Mouse (Mus musculus): ENCODE results near the gene Mmachc. TPM values are rescaled to one million over a fixed set of nuclear protein-coding genes. Genes with fewer than 3 reads are reported as not detected.

Mmachc gene
- 17.2 TPM for polyA plus RNA-seq (2012; fragmentation: generic; extraction: Trizol)

GRCm38 (mm10) chr4:116708201-116708764 is at the start of gene Mmachc, which contains the start of gene Ccdc163:
TSS of gene Mmachc (minus strand) at chr4:116708406.
TSS of gene Ccdc163 (plus strand) at chr4:116708509.
- H3ac ChIP-seq (ENCODE audit: control insufficient read depth, insufficient read length), result no peak within 1 kb of the TSS
- no peaks in the 10 kb centered on the region for H3K79me2 ChIP-seq (ENCODE audit: control insufficient read depth, insufficient read depth)

GRCm38 (mm10) chr4:116749750-116750149 is 41.5 kb upstream of the Mmachc start:
- Histone ChIP-seq H3K4me3 (no peak overlapping the region), H3ac (ENCODE audit: control insufficient read depth, insufficient read length) (no peak overlapping the region), H3K4me2 (ENCODE audit: low read depth) (peak overlapping the region; percentile 42), H3K27me3 (ENCODE audit: control insufficient read depth, insufficient read depth, insufficient read length) (no peaks in the 10 kb centered on the region), H3K79me2 (ENCODE audit: control insufficient read depth, insufficient read depth) (no peaks in the 10 kb centered on the region), H3K36me3 (ENCODE audit: control insufficient read depth, insufficient read depth) (no peaks in the 10 kb centered on the region)
- peak; percentile 2 for TF ChIP-seq USF1 (IDR thresholded peaks at IDR 0.05; ENCODE audit: low read depth)
- no peak for TF ChIP-seq MAX (IDR thresholded peaks at IDR 0.05; ENCODE audit: low read depth)
- TF ChIP-seq TCF12 (IDR thresholded peaks at IDR 0.05; ENCODE audit: insufficient read depth, poor library complexity, severe bottlenecking), result no peak
- no peak for TF ChIP-seq SRF (IDR thresholded peaks at IDR 0.05; ENCODE audit: control insufficient read depth, insufficient read length, low read depth)
- TF ChIP-seq MYOG (IDR thresholded peaks at IDR 0.05; ENCODE audit: control insufficient read depth in 1 of 3, insufficient read depth in 1 of 3, insufficient read length in 2 of 3, low read depth in 2 of 3), result no peak

More at GRCm38 (mm10) chr4:116708201-116708764, at the start of gene Mmachc, which contains the start of gene Ccdc163:
- TF ChIP-seq REST (IDR thresholded peaks at IDR 0.05; ENCODE audit: insufficient read depth, insufficient read length), result no peak
- TF ChIP-seq TCF12 (IDR thresholded peaks at IDR 0.05; ENCODE audit: insufficient read depth, poor library complexity, severe bottlenecking), result no peak
- TF ChIP-seq MYOD1 (IDR thresholded peaks at IDR 0.05; ENCODE audit: control insufficient read depth in 1 of 3, insufficient read length in 2 of 3, low read depth in 2 of 3), result no peak
- TF ChIP-seq POLR2AphosphoS2 (IDR thresholded peaks at IDR 0.05; ENCODE audit: insufficient read length, low read depth), result peak; percentile 3
- TF ChIP-seq MYOG (IDR thresholded peaks at IDR 0.05; ENCODE audit: control insufficient read depth in 1 of 3, insufficient read depth in 1 of 3, insufficient read length in 2 of 3, low read depth in 2 of 3), result no peak
- TF ChIP-seq POLR2A (IDR thresholded peaks at IDR 0.05; ENCODE audit: insufficient read length, low read depth), result peak; percentile 63
- no peak for TF ChIP-seq TCF3 (IDR thresholded peaks at IDR 0.05; ENCODE audit: insufficient read length, low read depth)
- TF ChIP-seq E2F4 (IDR thresholded peaks at IDR 0.05; ENCODE audit: insufficient read depth), result peak; percentile 87
- no peak for TF ChIP-seq USF1 (IDR thresholded peaks at IDR 0.05; ENCODE audit: low read depth)
- no peak for TF ChIP-seq CEBPB (IDR thresholded peaks at IDR 0.05; ENCODE audit: insufficient read depth, poor library complexity, severe bottlenecking)
- peak; percentile 8 for TF ChIP-seq MAX (IDR thresholded peaks at IDR 0.05; ENCODE audit: low read depth)
- peak; percentile 56 for TF ChIP-seq SRF (IDR thresholded peaks at IDR 0.05; ENCODE audit: control insufficient read depth, insufficient read length, low read depth)
- Histone ChIP-seq H3K36me3 (ENCODE audit: control insufficient read depth, insufficient read depth) (no peaks in the 10 kb centered on the region), H3K4me3 (peak within 1 kb of the TSS; percentile 34), H3K27me3 (ENCODE audit: control insufficient read depth, insufficient read depth, insufficient read length) (no peaks in the 10 kb centered on the region), H3K4me2 (ENCODE audit: low read depth) (peak within 1 kb of the TSS; percentile 93)

GRCm38 (mm10) chr4:116738972-116739751 is 31.0 kb upstream of the Mmachc start:
- Histone ChIP-seq H3K4me3 (no peak overlapping the region), H3K27me3 (ENCODE audit: control insufficient read depth, insufficient read depth, insufficient read length) (no peaks in the 10 kb centered on the region), H3K79me2 (ENCODE audit: control insufficient read depth, insufficient read depth) (no peaks in the 10 kb centered on the region), H3K4me2 (ENCODE audit: low read depth) (no peak overlapping the region), H3ac (ENCODE audit: control insufficient read depth, insufficient read length) (no peak overlapping the region), H3K36me3 (ENCODE audit: control insufficient read depth, insufficient read depth) (peaks cover 2% of the 10 kb centered on the region)
- TF ChIP-seq POLR2AphosphoS2 (IDR thresholded peaks at IDR 0.05; ENCODE audit: insufficient read length, low read depth), result no peak
- TF ChIP-seq MYOG (IDR thresholded peaks at IDR 0.05; ENCODE audit: control insufficient read depth in 1 of 3, insufficient read depth in 1 of 3, insufficient read length in 2 of 3, low read depth in 2 of 3), result no peak
- TF ChIP-seq SRF (IDR thresholded peaks at IDR 0.05; ENCODE audit: control insufficient read depth, insufficient read length, low read depth), result no peak

GRCm38 (mm10) chr4:116734996-116735395 is 26.8 kb upstream of the Mmachc start:
- H3K79me2 ChIP-seq (ENCODE audit: control insufficient read depth, insufficient read depth), result no peaks in the 10 kb centered on the region
- H3K4me3 ChIP-seq, result no peak overlapping the region
- peaks cover 2% of the 10 kb centered on the region for H3K36me3 ChIP-seq (ENCODE audit: control insufficient read depth, insufficient read depth)
- H3K4me2 ChIP-seq (ENCODE audit: low read depth), result no peak overlapping the region
- TF ChIP-seq POLR2AphosphoS2 (IDR thresholded peaks at IDR 0.05; ENCODE audit: insufficient read length, low read depth), result no peak
- no peak for TF ChIP-seq CEBPB (IDR thresholded peaks at IDR 0.05; ENCODE audit: insufficient read depth, poor library complexity, severe bottlenecking)
- TF ChIP-seq SRF (IDR thresholded peaks at IDR 0.05; ENCODE audit: control insufficient read depth, insufficient read length, low read depth), result no peak
- TF ChIP-seq USF1 (IDR thresholded peaks at IDR 0.05; ENCODE audit: low read depth), result no peak
- TF ChIP-seq POLR2A (IDR thresholded peaks at IDR 0.05; ENCODE audit: insufficient read length, low read depth), result no peak
- TF ChIP-seq MYOD1 (IDR thresholded peaks at IDR 0.05; ENCODE audit: control insufficient read depth in 1 of 3, insufficient read length in 2 of 3, low read depth in 2 of 3), result no peak
- no peak for TF ChIP-seq TCF3 (IDR thresholded peaks at IDR 0.05; ENCODE audit: insufficient read length, low read depth)
- TF ChIP-seq E2F4 (IDR thresholded peaks at IDR 0.05; ENCODE audit: insufficient read depth), result no peak
- TF ChIP-seq MYOG (IDR thresholded peaks at IDR 0.05; ENCODE audit: control insufficient read depth in 1 of 3, insufficient read depth in 1 of 3, insufficient read length in 2 of 3, low read depth in 2 of 3), result no peak
- TF ChIP-seq TCF12 (IDR thresholded peaks at IDR 0.05; ENCODE audit: insufficient read depth, poor library complexity, severe bottlenecking), result no peak
- no peak for TF ChIP-seq REST (IDR thresholded peaks at IDR 0.05; ENCODE audit: insufficient read depth, insufficient read length)
- no peak for TF ChIP-seq MAX (IDR thresholded peaks at IDR 0.05; ENCODE audit: low read depth)
- no peak overlapping the region for H3ac ChIP-seq (ENCODE audit: control insufficient read depth, insufficient read length)
- H3K27me3 ChIP-seq (ENCODE audit: control insufficient read depth, insufficient read depth, insufficient read length), result no peaks in the 10 kb centered on the region
